Mouse (Mus musculus) stomach, postnatal 0 days (tissue): ENCODE data around the gene Ap3b1.
"Not testable (repeated sequence)": the region's sequence is repeated elsewhere in the genome, so short reads cannot be mapped to it uniquely, and the experiment has no call there.

Source experiments
- CTCF ChIP-seq: IDR thresholded peaks from 2 replicates; pipeline ENCODE4 v1.5.1; 2016; ENCODE audit warnings: antibody characterized with exemption, low read depth, mild to moderate bottlenecking, moderate library complexity
- EP300 ChIP-seq: optimal IDR thresholded peaks from 2 replicates; pipeline ENCODE3; 2016; ENCODE audit warnings: antibody characterized with exemption

DNA sequence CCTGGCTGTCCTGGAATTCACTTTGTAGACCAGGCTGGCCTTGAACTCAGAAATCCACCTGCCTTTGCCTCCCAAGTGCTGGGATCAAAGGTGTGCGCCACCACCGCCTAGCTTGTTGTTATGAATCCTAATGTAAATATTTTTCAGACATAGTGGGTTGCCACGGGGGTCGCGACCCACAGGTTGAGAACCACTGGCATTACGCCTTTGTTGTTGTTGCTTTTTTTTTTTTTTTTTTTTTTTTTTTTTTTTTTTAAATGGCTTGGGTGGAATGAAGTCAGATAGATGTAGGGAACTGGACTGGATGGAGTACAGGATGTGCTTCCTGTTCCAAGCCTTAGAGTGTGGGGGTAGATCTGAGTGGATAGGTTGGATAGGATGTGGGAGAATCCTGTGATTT lies 29.8 kb upstream of the Ap3b1 start:
- TF ChIP-seq CTCF, EP300: not testable (repeated sequence)
